Mouse (Mus musculus) left cerebral cortex, postnatal 36 days (tissue): ENCODE data around the gene Hecw2. TPM values are rescaled to one million over a fixed set of nuclear protein-coding genes. Genes with fewer than 3 reads are reported as not detected.

ENCODE experiments used
- DNase-seq, 2 experiments: peaks; one replicate each; pipeline ENCODE4 v3.0.0; 2021 to 2022; ENCODE audit warnings: low spot score in 2 of 2, mixed read lengths in 1 of 2
- intact Hi-C: fragments of 180-260 bp; cut with DNase I; formaldehyde crosslinking; loops from one replicate; pipeline ENCODE4 v1.15.1; 2025
- total RNA-seq, 2 experiments: library from RNA; stranded (reverse); gene quantifications; 2 replicates each; pipeline ENCODE4 v1.2.3; 2021

Gene Hecw2
- total RNA-seq, 2 experiments from 2014 or later: 52.3 to 75.0 TPM

- DNase-seq: no peak
- intact Hi-C loops: no loop called here
Measured at GRCm38 (mm10) chr1:53814077-53814705, 380.8 kb downstream of the Hecw2 start.

- no peak for DNase-seq
- intact Hi-C loops: no loop called here
Measured at GRCm38 (mm10) chr1:53811919-53812318, 383.0 kb downstream of the Hecw2 start.

- DNase-seq: no peak
- intact Hi-C loops: no loop called here
Measured at GRCm38 (mm10) chr1:53808229-53808628, 386.7 kb downstream of the Hecw2 start.

GRCm38 (mm10) chr1:53797811-53798210, 397.2 kb downstream of the Hecw2 start:
- DNase-seq: no peak
- intact Hi-C loops: no loop called here

GRCm38 (mm10) chr1:53797074-53797473, 397.9 kb downstream of the Hecw2 start:
- intact Hi-C loops: no loop called here

GRCm38 (mm10) chr1:53796271-53796670, 398.7 kb downstream of the Hecw2 start:
- DNase-seq: no peak
- intact Hi-C loops: no loop called here

More at GRCm38 (mm10) chr1:53797074-53797473, 397.9 kb downstream of the Hecw2 start:
- no peak for DNase-seq

- intact Hi-C loops: no loop called here
- no peak for DNase-seq
Measured at GRCm38 (mm10) chr1:53795591-53795990, 399.4 kb downstream of the Hecw2 start.

- intact Hi-C loops: no loop called here
- no peak for DNase-seq
Measured at GRCm38 (mm10) chr1:53795081-53795480, 399.9 kb downstream of the Hecw2 start.

- intact Hi-C loops: no loop called here
Measured at GRCm38 (mm10) chr1:53794279-53794678, 400.7 kb downstream of the Hecw2 start.

GRCm38 (mm10) chr1:53791343-53791742, 403.6 kb downstream of the Hecw2 start:
- no peak for DNase-seq
- intact Hi-C loops: no loop called here

More at GRCm38 (mm10) chr1:53794279-53794678, 400.7 kb downstream of the Hecw2 start:
- DNase-seq: no peak

GRCm38 (mm10) chr1:53784721-53785418, 410.1 kb downstream of the Hecw2 start, which contains the start of gene Stk17b:
Gene Stk17b, minus strand, starts transcription at chr1:53785224.
- peak; percentile 61 to 66 for DNase-seq

GRCm38 (mm10) chr1:53784291-53784720, 410.7 kb downstream of the Hecw2 start:
- intact Hi-C loops: no loop called here
- no peak for DNase-seq

More at GRCm38 (mm10) chr1:53784721-53785418, 410.1 kb downstream of the Hecw2 start, which contains the start of gene Stk17b:
- intact Hi-C loops: loop anchor here (5.0 kb wide), 1 partner anchor 37 kb away; no protein-coding TSS in a partner anchor

- no peak for DNase-seq
- intact Hi-C loops: no loop called here
Measured at GRCm38 (mm10) chr1:53782956-53783355, 412.0 kb downstream of the Hecw2 start.

- intact Hi-C loops: no loop called here
- no peak for DNase-seq
Measured at GRCm38 (mm10) chr1:53782079-53782478, 412.9 kb downstream of the Hecw2 start.

GRCm38 (mm10) chr1:53781311-53781710, 413.7 kb downstream of the Hecw2 start:
- intact Hi-C loops: no loop called here
- no peak for DNase-seq

GRCm38 (mm10) chr1:53776176-53776905, 418.6 kb downstream of the Hecw2 start:
- intact Hi-C loops: no loop called here
- no peak for DNase-seq

- DNase-seq: no peak
- intact Hi-C loops: no loop called here
Measured at GRCm38 (mm10) chr1:53775545-53775944, 419.4 kb downstream of the Hecw2 start.

- intact Hi-C loops: no loop called here
- no peak for DNase-seq
Measured at GRCm38 (mm10) chr1:53775036-53775435, 419.9 kb downstream of the Hecw2 start.

- no peak for DNase-seq
- intact Hi-C loops: no loop called here
Measured at GRCm38 (mm10) chr1:53774571-53774970, 420.4 kb downstream of the Hecw2 start.

GRCm38 (mm10) chr1:53773994-53774393, 421.0 kb downstream of the Hecw2 start:
- DNase-seq: no peak
- intact Hi-C loops: no loop called here
